Mouse (Mus musculus) forebrain, embryonic 14.5 days (tissue): ENCODE results near the gene Pde4d. TPM values are rescaled to one million over a fixed set of nuclear protein-coding genes. Genes with fewer than 3 reads are reported as not detected.

Source experiments
- ATAC-seq: fragments of 200-750 bp; cut with Nextera tagmentation; 2 replicates; pipeline ENCODE4 v1.8.0; 2017; ENCODE audit warnings: mild to moderate bottlenecking, moderate library complexity
- DNase-seq: peaks from one replicate; pipeline ENCODE4 v3.0.0-alpha.2; 2015; ENCODE audit warnings: low spot score
- H3K27ac ChIP-seq: fragments of 300-500 bp; sonication (generic); 2 replicates; pipeline ENCODE4 v1.5.1; 2014; ENCODE audit warnings: low read depth, mild to moderate bottlenecking, control low read depth, low read length, moderate library complexity
- H3K27me3 ChIP-seq: fragments of 300-500 bp; sonication (generic); replicated peaks from 2 replicates; pipeline ENCODE4 v1.6.1; 2014; ENCODE audit warnings: low read length, control low read depth, mixed read lengths; ENCODE audit not compliant: control insufficient read depth, insufficient read depth
- H3K36me3 ChIP-seq: fragments of 300-500 bp; sonication (generic); 2 replicates; pipeline ENCODE4 v1.6.1; 2014; ENCODE audit warnings: low read length, control low read depth; ENCODE audit not compliant: control insufficient read depth, insufficient read depth
- H3K4me1 ChIP-seq: fragments of 300-500 bp; sonication (generic); 2 replicates; pipeline ENCODE4 v1.6.1; 2014; ENCODE audit warnings: antibody characterized with exemption, low read length, control low read depth; ENCODE audit not compliant: control insufficient read depth, insufficient read depth
- H3K4me2 ChIP-seq: fragments of 300-500 bp; sonication (generic); 2 replicates; pipeline ENCODE4 v1.6.1; 2014; ENCODE audit warnings: mild to moderate bottlenecking, control low read depth, low read length
- H3K4me3 ChIP-seq: fragments of 300-500 bp; sonication (generic); 2 replicates; pipeline ENCODE4 v1.5.1; 2014; ENCODE audit warnings: low read depth, low read length, control low read depth
- H3K9ac ChIP-seq: fragments of 300-500 bp; sonication (generic); 2 replicates; pipeline ENCODE4 v1.6.1; 2014; ENCODE audit warnings: mild to moderate bottlenecking, low read length, control low read depth, moderate library complexity
- H3K9me3 ChIP-seq: fragments of 300-500 bp; sonication (generic); replicated peaks from 2 replicates; pipeline ENCODE4 v1.6.1; 2016; ENCODE audit warnings: low read length, control low read depth, mixed read lengths; ENCODE audit not compliant: control insufficient read depth
- WGBS: fragments of 180-500 bp; shearing (Covaris S2); extraction: QIAGEN DNeasy Blood & Tissue Kit; methylation state at CpG from one replicate; pipeline ENCODE4 v1.1.7; 2014; 5-methylcytosine and 5-hydroxymethylcytosine counted together
- polyA plus RNA-seq: library from polyadenylated mRNA; unstranded; fragments of >200 nt; fragmentation: Nextera tagmentation; extraction: Ambion mirVana; gene quantifications from 2 replicates; pipeline ENCODE4 v1.2.1, GENCODE M21; 2014

Gene Pde4d
- polyA plus RNA-seq, 1 experiment from 2014 or later, result 13.7 TPM

GRCm38 (mm10) chr13:108435687-108436086 is 14.1 kb upstream of the Pde4d start:
- no peaks in the 10 kb centered on the region for H3K27me3 ChIP-seq
- H3K4me3 ChIP-seq, result no peak overlapping the region
- ATAC-seq (no peak), DNase-seq (no peak)
- no peaks in the 10 kb centered on the region for H3K9me3 ChIP-seq
- H3K27ac ChIP-seq, result no peak overlapping the region
- H3K9ac ChIP-seq, result no peak overlapping the region
- no peak overlapping the region for H3K4me2 ChIP-seq
- no peaks in the 10 kb centered on the region for H3K36me3 ChIP-seq
- no peaks in the 10 kb centered on the region for H3K4me1 ChIP-seq

- H3K27me3 ChIP-seq, result no peaks in the 10 kb centered on the region
- no peaks in the 10 kb centered on the region for H3K36me3 ChIP-seq
- no peak for DNase-seq
- WGBS, result 97% methylated on average over 2 of the region's 2 CpGs
- H3K27ac ChIP-seq, result no peak overlapping the region
- no peaks in the 10 kb centered on the region for H3K9me3 ChIP-seq
- no peaks in the 10 kb centered on the region for H3K4me1 ChIP-seq
- no peak overlapping the region for H3K9ac ChIP-seq
- H3K4me2 ChIP-seq, result no peak overlapping the region
- no peak overlapping the region for H3K4me3 ChIP-seq
- ATAC-seq, result no peak
Observed at GRCm38 (mm10) chr13:108437424-108437823, 12.3 kb upstream of the Pde4d start.

GRCm38 (mm10) chr13:108439012-108439411 is 10.7 kb upstream of the Pde4d start:
- Histone ChIP-seq H3K9ac (no peak overlapping the region), H3K4me1 (no peaks in the 10 kb centered on the region), H3K9me3 (no peaks in the 10 kb centered on the region), H3K4me3 (no peak overlapping the region), H3K27ac (no peak overlapping the region), H3K36me3 (no peaks in the 10 kb centered on the region), H3K27me3 (no peaks in the 10 kb centered on the region), H3K4me2 (no peak overlapping the region)
- ATAC-seq, result no peak
- 93% methylated on average over 1 of the region's 1 CpGs for WGBS
- DNase-seq, result no peak

GRCm38 (mm10) chr13:108448348-108448931 is 1.3 kb upstream of the Pde4d start:
- no peaks in the 10 kb centered on the region for H3K36me3 ChIP-seq
- no peak for DNase-seq
- no peak overlapping the region for H3K27ac ChIP-seq
- 93% methylated on average over 11 of the region's 11 CpGs for WGBS
- H3K4me3 ChIP-seq, result no peak overlapping the region
- H3K4me2 ChIP-seq, result no peak overlapping the region
- H3K9ac ChIP-seq, result no peak overlapping the region
- no peaks in the 10 kb centered on the region for H3K9me3 ChIP-seq
- H3K27me3 ChIP-seq, result no peaks in the 10 kb centered on the region
- ATAC-seq, result no peak
- H3K4me1 ChIP-seq, result no peaks in the 10 kb centered on the region

- H3K4me3 ChIP-seq, result no peak overlapping the region
- DNase-seq, result no peak
- H3K9ac ChIP-seq, result no peak overlapping the region
- H3K27me3 ChIP-seq, result no peaks in the 10 kb centered on the region
- no peaks in the 10 kb centered on the region for H3K9me3 ChIP-seq
- no peak overlapping the region for H3K4me2 ChIP-seq
- no peaks in the 10 kb centered on the region for H3K36me3 ChIP-seq
- ATAC-seq, result no peak
- H3K4me1 ChIP-seq, result no peaks in the 10 kb centered on the region
- H3K27ac ChIP-seq, result no peak overlapping the region
- WGBS, result 91% methylated on average over 2 of the region's 2 CpGs
Observed at GRCm38 (mm10) chr13:108451122-108451521, 1.4 kb downstream of the Pde4d start.

- 76% methylated on average over 6 of the region's 6 CpGs for WGBS
- Histone ChIP-seq H3K4me3 (no peak overlapping the region), H3K27ac (no peak overlapping the region), H3K4me2 (no peak overlapping the region), H3K4me1 (no peaks in the 10 kb centered on the region), H3K9ac (no peak overlapping the region), H3K27me3 (no peaks in the 10 kb centered on the region), H3K9me3 (no peaks in the 10 kb centered on the region), H3K36me3 (no peaks in the 10 kb centered on the region)
- no peak for DNase-seq
- no peak for ATAC-seq
Observed at GRCm38 (mm10) chr13:108453064-108453919, 3.5 kb downstream of the Pde4d start.

GRCm38 (mm10) chr13:108462518-108462917 is 12.8 kb downstream of the Pde4d start:
- H3K9me3 ChIP-seq, result no peaks in the 10 kb centered on the region
- no peak overlapping the region for H3K4me3 ChIP-seq
- whole genome bisulfite sequencing, result 98% methylated on average over 5 of the region's 5 CpGs
- ATAC-seq, result no peak
- no peak for DNase-seq
- no peak overlapping the region for H3K4me2 ChIP-seq
- H3K4me1 ChIP-seq, result no peaks in the 10 kb centered on the region
- no peak overlapping the region for H3K9ac ChIP-seq
- H3K36me3 ChIP-seq, result no peaks in the 10 kb centered on the region
- no peak overlapping the region for H3K27ac ChIP-seq
- H3K27me3 ChIP-seq, result no peaks in the 10 kb centered on the region

GRCm38 (mm10) chr13:108465755-108466154 is 16.0 kb downstream of the Pde4d start:
- no peak overlapping the region for H3K4me3 ChIP-seq
- no peaks in the 10 kb centered on the region for H3K4me1 ChIP-seq
- DNase-seq (no peak), ATAC-seq (no peak)
- H3K9me3 ChIP-seq, result no peaks in the 10 kb centered on the region
- no peak overlapping the region for H3K9ac ChIP-seq
- no peak overlapping the region for H3K27ac ChIP-seq
- H3K36me3 ChIP-seq, result no peaks in the 10 kb centered on the region
- H3K4me2 ChIP-seq, result no peak overlapping the region
- no peaks in the 10 kb centered on the region for H3K27me3 ChIP-seq

- no peaks in the 10 kb centered on the region for H3K4me1 ChIP-seq
- H3K9ac ChIP-seq, result no peak overlapping the region
- no peak overlapping the region for H3K27ac ChIP-seq
- DNase-seq, result no peak
- 65% methylated on average over 1 of the region's 1 CpGs for WGBS
- H3K4me2 ChIP-seq, result no peak overlapping the region
- no peaks in the 10 kb centered on the region for H3K9me3 ChIP-seq
- no peak for ATAC-seq
- H3K4me3 ChIP-seq, result no peak overlapping the region
- no peaks in the 10 kb centered on the region for H3K36me3 ChIP-seq
- no peaks in the 10 kb centered on the region for H3K27me3 ChIP-seq
Observed at GRCm38 (mm10) chr13:108467046-108467445, 17.3 kb downstream of the Pde4d start.
